Mouse (Mus musculus): Measurements from ENCODE around the gene Dck. TPM values are rescaled to one million over a fixed set of nuclear protein-coding genes. Genes with fewer than 3 reads are reported as not detected.

The Dck gene
- polyA plus RNA-seq, 1 experiment from 2014 or later: 58.9 TPM

GRCm38 (mm10) chr5:88830880-88831279 is 66.1 kb downstream of the Dck start:
- Histone ChIP-seq H3K4me3 (ENCODE audit: low read length) (no peak overlapping the region), H3K27me3 (ENCODE audit: control insufficient read depth, insufficient read depth, low read length) (no peaks in the 10 kb centered on the region), H3K27ac (ENCODE audit: low read depth, low read length) (no peak overlapping the region), H3K36me3 (ENCODE audit: control insufficient read depth, insufficient read depth, low read length) (no peaks in the 10 kb centered on the region), H3K4me2 (replicated peaks; ENCODE audit: low read depth, low read length) (no peak overlapping the region), H3K9ac (ENCODE audit: low read depth, low read length) (no peak overlapping the region), H3K9me3 (ENCODE audit: control insufficient read depth, low read length) (no peaks in the 10 kb centered on the region), H3K4me1 (ENCODE audit: control insufficient read depth, insufficient read depth, low read length) (no peaks in the 10 kb centered on the region)
- WGBS: 76% methylated on average over 4 of the region's 4 CpGs
- no peak for ATAC-seq (ENCODE audit: low FRiP score, low TSS enrichment)

GRCm38 (mm10) chr5:88831935-88832334 is 67.1 kb downstream of the Dck start:
- H3K4me1 ChIP-seq (ENCODE audit: control insufficient read depth, insufficient read depth, low read length): no peaks in the 10 kb centered on the region
- H3K27ac ChIP-seq (ENCODE audit: low read depth, low read length): no peak overlapping the region
- no peaks in the 10 kb centered on the region for H3K36me3 ChIP-seq (ENCODE audit: control insufficient read depth, insufficient read depth, low read length)
- H3K4me2 ChIP-seq (replicated peaks; ENCODE audit: low read depth, low read length): no peak overlapping the region
- ATAC-seq (ENCODE audit: low FRiP score, low TSS enrichment): no peak
- WGBS: 85% methylated on average over 3 of the region's 3 CpGs
- H3K9me3 ChIP-seq (ENCODE audit: control insufficient read depth, low read length): no peaks in the 10 kb centered on the region
- no peak overlapping the region for H3K4me3 ChIP-seq (ENCODE audit: low read length)
- H3K27me3 ChIP-seq (ENCODE audit: control insufficient read depth, insufficient read depth, low read length): no peaks in the 10 kb centered on the region
- H3K9ac ChIP-seq (ENCODE audit: low read depth, low read length): no peak overlapping the region

Other genes with a start within 250 kb of the Dck start
- 0.91 TPM in 1 of 2 replicates, not detected in the other for gene Jchain, start 237.1 kb upstream of the Dck start, polyA plus RNA-seq (2014; fragmentation: Nextera tagmentation; extraction: Ambion mirVana)
- gene Utp3, start 210.5 kb upstream of the Dck start, polyA plus RNA-seq (2014; fragmentation: Nextera tagmentation; extraction: Ambion mirVana): 73.4 and 88.8 TPM in 2 replicates
- gene Rufy3, start 200.0 kb upstream of the Dck start, polyA plus RNA-seq (2014; fragmentation: Nextera tagmentation; extraction: Ambion mirVana): 11.1 and 17.7 TPM in 2 replicates
- 59.6 and 78.4 TPM in 2 replicates for gene Grsf1, start 88.8 kb upstream of the Dck start, polyA plus RNA-seq (2014; fragmentation: Nextera tagmentation; extraction: Ambion mirVana)
- 10.9 and 18.0 TPM in 2 replicates for gene Mob1b, start 44.1 kb upstream of the Dck start, polyA plus RNA-seq (2014; fragmentation: Nextera tagmentation; extraction: Ambion mirVana)
- gene Slc4a4, start 121.8 kb downstream of the Dck start, polyA plus RNA-seq (2014; fragmentation: Nextera tagmentation; extraction: Ambion mirVana): 4.0 and 4.7 TPM in 2 replicates